Mouse (Mus musculus): ENCODE measurements at regions not wholly inside any gene's neighbourhood (a gene's known extent, or its start where the extent isn't known, plus 50 kb on each side); places are given as distances from the start of the nearest gene placed in this dataset.

DNA sequence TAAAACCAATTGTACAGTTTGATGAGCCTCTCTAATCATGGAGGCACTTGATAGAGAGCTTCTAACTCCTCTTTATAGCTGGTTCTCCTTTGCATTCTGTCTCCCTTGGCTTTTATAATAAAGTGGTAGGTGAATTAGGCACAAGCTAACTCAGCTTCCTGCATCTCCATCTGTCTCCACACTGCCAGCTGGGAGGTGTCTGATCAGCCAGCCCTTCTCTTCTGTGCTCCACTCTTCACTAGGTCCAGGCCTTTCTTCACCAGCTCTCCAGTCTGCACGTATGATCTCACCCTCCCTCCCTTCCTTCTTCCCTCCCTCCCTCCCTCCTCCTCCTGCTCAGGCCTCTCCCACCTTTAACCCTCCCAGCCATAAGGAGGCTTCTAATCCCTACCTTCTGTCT lies 136.2 kb downstream of the Rchy1 start:
- DNase-seq (ENCODE audit: low read depth, low spot score), result no peak

- no peak for DNase-seq (ENCODE audit: low read depth, low spot score)
Observed at GRCm38 (mm10) chr5:91822844-91823576, 139.9 kb downstream of the Rchy1 start.

DNA sequence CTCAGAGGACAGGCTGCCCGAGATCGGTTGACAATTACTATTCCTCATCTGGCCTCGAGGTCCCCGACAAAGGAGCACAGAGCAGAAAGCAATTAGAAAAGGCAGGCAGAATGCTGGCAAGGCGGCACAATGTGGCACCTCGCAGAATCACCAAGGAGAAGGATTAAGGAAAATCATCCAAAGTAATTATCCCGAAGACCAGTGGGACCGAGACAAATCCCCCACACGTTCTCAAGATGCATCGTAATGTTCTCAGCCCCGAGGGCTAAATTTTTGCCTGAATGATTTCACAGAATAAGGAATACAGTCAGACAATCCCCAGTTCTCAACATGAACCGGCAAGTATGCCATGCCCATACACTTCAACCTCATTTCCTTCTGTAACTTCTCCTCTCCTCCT lies 144.1 kb downstream of the Rchy1 start:
- DNase-seq (ENCODE audit: low read depth, low spot score), result no peak

DNA sequence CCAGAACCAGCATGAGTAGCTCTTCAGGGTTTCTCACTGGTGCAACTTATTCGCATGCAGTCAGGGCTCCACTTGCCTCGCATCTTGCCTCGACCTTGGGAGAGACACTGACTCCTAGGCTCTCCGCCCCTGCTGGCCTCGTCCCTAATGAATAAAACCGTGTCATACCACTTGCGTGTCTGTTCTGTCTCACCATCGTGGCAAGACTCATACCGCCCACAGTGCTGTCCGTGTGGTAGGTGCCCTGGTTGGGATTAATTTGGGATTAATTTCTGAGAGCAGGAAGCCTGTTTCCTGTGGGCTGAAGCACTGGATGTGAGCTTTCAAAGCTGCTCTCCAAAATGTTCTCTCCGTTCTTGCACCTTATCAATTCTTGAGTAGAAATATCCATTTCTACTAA lies 144.7 kb downstream of the Rchy1 start:
- no peak for DNase-seq (ENCODE audit: low read depth, low spot score)

- no peak for DNase-seq (ENCODE audit: low read depth, low spot score)
Observed at GRCm38 (mm10) chr5:91816376-91816950, 146.4 kb downstream of the Rchy1 start.

DNA sequence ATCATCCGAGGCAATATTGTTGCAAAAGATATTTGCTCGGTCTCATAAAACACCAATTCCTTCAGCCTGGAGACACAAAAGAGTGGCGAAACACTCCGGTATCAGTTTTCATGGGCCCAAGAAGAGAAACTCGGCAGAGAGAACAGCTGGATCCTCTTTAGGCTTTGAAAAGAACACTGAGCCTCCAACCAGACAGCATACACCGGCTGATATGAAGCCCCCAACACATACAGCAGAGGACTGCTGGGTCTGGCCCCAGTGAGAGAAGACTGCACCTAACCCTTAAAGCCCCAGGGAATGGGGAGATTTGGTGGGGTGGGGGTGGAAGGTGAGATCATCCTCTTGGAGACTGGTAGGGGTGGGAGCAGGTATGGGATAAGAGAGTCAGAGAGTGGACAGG lies 147.9 kb downstream of the Rchy1 start:
- no peak for DNase-seq (ENCODE audit: low read depth, low spot score)

GRCm38 (mm10) chr5:91814417-91814762 lies 148.5 kb downstream of the Rchy1 start:
- no peak for DNase-seq (ENCODE audit: low read depth, low spot score)

GRCm38 (mm10) chr5:91813547-91814416 lies 149.1 kb downstream of the Rchy1 start:
- no peak for DNase-seq (ENCODE audit: low read depth, low spot score)

DNA sequence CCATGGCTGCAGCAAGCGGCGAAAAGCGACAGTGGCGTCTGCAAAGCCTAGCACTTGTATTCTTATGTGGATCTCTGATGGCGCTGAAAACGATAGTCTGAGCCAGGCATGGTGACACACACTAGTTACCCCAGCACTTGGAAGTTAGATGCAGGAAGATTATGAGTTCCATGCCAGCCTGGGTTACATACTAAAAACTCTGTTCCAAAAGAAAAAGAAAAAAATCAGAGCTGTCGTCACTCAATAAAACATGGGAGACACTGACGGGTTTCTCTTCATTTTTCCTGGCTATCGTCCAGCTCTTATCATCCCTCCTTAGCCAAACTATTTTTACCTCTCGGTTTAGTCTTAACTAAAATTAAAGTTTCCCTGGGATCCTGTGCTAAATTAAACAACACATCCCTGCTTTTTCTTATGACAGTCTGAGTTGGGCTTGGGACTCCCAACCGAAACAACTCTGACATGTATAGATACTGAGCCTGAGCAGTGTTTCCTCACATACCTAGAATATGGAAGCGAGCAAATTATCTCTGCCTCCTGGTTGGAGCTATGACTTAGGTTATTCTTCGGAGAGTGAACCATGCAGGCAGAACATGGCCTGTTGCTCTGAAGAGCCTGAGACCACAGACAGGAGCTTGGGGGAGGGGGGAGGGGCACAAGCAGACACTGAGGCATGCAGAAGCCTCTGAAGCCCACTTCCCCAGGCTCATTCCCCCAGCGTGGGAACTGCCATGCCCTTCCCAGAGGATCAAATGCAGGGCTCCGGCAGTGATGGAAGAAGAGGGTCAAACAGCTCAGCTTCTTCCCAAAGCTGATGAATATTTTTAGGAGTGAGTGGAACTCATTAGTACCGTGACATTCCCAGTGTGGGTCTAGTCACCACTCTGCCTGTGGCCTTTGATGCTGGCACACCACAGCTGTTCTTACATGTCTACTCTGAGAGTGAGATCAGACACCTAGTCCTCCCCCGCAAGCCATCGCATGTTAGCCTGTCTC lies 155.5 kb downstream of the Rchy1 start:
- DNase-seq (ENCODE audit: low read depth, low spot score), result no peak

- no peak for DNase-seq (ENCODE audit: low read depth, low spot score)
Observed at GRCm38 (mm10) chr5:91801297-91801980, 161.4 kb downstream of the Rchy1 start.

DNA sequence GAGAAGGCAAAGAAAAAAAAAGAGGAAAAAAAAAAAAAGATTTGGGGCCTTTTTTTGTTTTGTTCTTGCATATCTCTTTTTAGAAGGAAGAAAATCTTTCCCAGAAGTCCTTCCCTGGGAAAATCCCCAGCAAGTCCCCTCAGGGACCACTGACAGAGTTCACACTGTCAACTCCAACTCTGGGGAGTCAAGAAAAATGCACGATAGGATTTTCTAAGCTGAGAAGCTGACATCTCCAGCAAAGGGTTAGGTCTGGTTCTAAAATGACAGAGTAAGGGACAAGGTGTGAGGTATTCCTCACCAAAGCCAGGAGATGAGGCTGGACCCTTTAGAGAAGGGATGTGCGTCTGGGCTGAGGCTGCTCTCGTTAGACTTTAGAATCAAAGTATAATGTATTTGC lies 165.5 kb downstream of the Rchy1 start:
- DNase-seq (ENCODE audit: low read depth, low spot score), result no peak

DNA sequence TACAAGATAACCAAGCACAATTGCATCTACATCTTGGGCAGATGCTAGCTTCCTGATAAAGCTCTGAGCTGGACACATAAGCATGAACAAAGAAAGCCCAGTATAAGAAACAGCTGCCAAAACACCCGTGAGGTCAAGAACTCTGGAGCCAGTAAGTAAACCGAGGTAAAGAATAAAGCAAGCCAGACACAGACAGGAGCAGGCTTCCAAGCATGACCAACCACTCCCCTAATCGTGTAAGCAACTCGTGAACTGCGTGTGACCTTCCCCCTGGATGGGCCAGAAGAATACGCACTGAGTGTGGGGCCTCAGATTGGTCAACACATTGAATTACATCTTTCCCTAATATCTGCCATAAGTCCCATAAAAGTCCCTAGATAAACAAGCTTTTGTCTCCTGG lies 170.1 kb downstream of the Rchy1 start:
- no peak for DNase-seq (ENCODE audit: low read depth, low spot score)

GRCm38 (mm10) chr5:91790412-91790811 lies 172.5 kb downstream of the Rchy1 start:
- no peak for DNase-seq (ENCODE audit: low read depth, low spot score)

DNA sequence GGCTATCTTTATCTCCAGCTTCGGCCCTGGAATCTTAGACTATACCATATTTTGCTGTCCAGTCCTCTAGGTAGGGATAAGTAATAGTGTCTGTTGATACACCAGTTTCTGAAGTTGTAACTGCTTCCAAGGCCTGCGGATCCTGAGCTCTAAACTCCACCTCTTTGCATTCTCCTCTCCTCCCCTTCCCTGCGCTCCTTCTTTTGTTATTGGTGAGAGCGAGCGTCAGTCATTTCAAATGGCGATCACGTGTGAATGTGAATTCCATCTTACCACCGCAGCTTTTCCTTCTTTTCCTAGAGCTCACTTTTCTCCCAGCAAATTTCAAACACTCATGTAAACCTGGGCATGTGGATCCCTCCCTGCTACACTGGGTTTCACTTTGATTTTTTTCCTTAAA lies 178.9 kb downstream of the Rchy1 start:
- DNase-seq (ENCODE audit: low read depth, low spot score), result no peak

GRCm38 (mm10) chr5:91776971-91777370 lies 185.9 kb downstream of the Rchy1 start:
- DNase-seq (ENCODE audit: low read depth, low spot score), result no peak

GRCm38 (mm10) chr5:91774065-91774464 lies 188.8 kb downstream of the Rchy1 start:
- DNase-seq (ENCODE audit: low read depth, low spot score), result no peak

DNA sequence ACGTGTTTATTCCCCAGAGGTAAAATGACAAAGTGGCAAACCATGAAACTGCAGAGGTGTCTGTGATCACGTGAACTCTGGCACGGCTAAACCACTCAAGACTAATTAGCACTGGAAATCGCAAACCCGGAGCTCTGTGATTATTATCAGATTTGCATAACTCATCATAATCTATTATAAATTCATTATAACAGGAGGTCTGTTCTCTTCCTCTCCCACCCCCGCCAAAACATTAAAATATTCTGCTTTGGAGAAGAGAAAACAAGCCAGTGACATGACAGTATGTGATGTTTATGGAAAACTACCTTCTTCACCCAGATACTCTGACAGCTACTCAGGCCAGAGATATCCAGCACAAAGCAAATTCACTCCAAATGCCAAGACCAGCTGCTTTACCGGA lies 195.0 kb downstream of the Rchy1 start:
- DNase-seq (ENCODE audit: low read depth, low spot score), result no peak

GRCm38 (mm10) chr5:91767060-91767459 lies 195.8 kb downstream of the Rchy1 start:
- no peak for DNase-seq (ENCODE audit: low read depth, low spot score)

DNA sequence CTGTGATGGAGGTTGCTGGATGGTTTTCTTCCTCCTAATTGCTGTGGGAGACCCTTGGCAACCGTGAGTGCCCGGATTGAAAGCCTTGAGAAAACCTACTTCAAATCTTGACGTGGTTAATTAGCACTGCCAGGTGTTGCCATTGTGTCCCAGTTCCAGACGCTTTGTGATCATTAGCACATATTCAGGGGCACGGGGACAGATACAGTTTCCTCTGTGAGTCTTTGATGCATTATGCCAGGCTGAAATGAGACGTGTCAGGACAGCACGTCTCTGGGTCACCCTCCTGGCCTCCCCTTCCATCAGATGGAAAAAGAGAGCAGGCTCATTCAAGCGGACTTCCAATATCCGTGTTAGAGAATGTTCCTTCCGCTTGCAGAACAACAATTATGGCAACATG lies 198.2 kb downstream of the Rchy1 start:
- DNase-seq (ENCODE audit: low read depth, low spot score), result no peak

- no peak for DNase-seq (ENCODE audit: low read depth, low spot score)
Observed at GRCm38 (mm10) chr5:91762589-91762988, 200.3 kb downstream of the Rchy1 start.

DNA sequence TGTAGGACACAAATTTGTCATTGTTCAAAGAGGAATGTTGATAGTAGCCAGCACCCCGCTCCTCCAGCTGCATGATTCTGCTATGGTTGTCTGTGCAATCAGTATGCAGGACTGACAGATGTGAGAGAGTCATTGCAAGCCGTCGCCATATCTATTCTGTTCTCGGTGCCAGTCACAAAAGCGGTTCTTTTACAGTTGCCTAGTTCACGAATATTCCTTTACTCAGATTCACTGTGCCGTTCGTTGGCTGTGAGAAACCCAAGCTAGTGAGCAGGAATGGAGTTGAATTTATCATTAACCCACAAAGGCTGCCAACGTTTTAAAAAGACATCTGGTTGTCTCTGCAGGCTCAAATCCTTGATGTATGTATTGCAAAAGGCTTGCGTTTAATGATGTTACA lies 206.9 kb downstream of the Rchy1 start:
- no peak for DNase-seq (ENCODE audit: low read depth, low spot score)
